Mouse (Mus musculus) liver, embryonic 14.5 days (tissue): Measurements from ENCODE around the gene Ror2.

Experiments
- CTCF ChIP-seq: IDR thresholded peaks from 2 replicates; pipeline ENCODE4 v1.5.1; 2016; ENCODE audit warnings: antibody characterized with exemption, low read depth, control low read depth
- EP300 ChIP-seq: IDR thresholded peaks from 2 replicates; pipeline ENCODE4 v1.6.1; 2016; ENCODE audit warnings: antibody characterized with exemption, low read depth

DNA sequence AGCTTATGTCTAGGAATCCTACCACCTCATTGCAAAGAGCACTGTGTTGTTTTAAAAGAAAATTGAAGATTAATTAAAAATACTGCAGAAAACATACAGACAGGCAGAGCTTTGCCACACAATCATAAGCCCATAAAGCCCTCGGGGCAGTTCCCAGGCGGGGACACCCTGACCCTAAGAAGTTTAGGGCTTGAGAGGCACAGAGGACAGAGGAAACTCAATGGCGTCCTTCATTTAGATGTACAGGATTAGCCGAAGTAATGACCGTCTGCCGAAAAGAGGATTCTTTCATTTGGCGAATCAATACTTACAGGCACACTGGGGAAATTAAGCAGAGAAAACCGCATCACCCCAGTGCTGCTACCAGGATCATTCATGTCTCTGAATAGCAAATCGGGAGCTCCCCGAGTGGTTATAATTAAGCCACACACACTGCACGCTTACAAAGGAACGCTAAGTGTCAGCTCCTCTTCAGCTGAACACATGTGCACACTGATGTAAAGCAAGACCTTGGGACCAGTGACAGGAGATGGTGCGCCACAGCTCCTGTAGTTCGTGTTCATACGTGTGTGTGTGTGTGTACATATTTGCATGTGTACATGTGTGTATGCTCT, 208.1 kb downstream of the Ror2 start:
- TF ChIP-seq EP300 = no peak
- no peak for TF ChIP-seq CTCF
